Mouse (Mus musculus) CH12.LX (cell line): ENCODE results near the gene Uap1l1. TPM values are rescaled to one million over a fixed set of nuclear protein-coding genes. Genes with fewer than 3 reads are reported as not detected.
A peak's percentile ranks its signal among the peaks of the same experiment; 100 is the strongest.

Source experiments
- DNase-seq: peaks from one replicate; pipeline ENCODE4 v3.0.0-alpha.2; 2013; ENCODE audit errors: extremely low read depth
- H3K27ac ChIP-seq: 2 replicates; pipeline ENCODE4 v1.5.1; 2012; ENCODE audit warnings: low read depth, mild to moderate bottlenecking, control low read depth, moderate library complexity; ENCODE audit not compliant: insufficient read depth
- H3K27me3 ChIP-seq: replicated peaks from 2 replicates; pipeline ENCODE3; 2012; ENCODE audit warnings: inconsistent platforms
- H3K36me3 ChIP-seq, 2 experiments: replicated peaks in 1 of 2; 2 replicates each; pipeline versions ENCODE3 to v1.6.1; 2012; ENCODE audit warnings: inconsistent platforms in 1 of 2, low read length in 1 of 2, mild to moderate bottlenecking in 1 of 2, mixed read lengths in 1 of 2, moderate library complexity in 1 of 2; ENCODE audit not compliant: control insufficient read depth in 1 of 2, insufficient read depth in 1 of 2
- H3K4me1 ChIP-seq, 2 experiments: 2 replicates each; pipeline ENCODE4 v1.6.1; 2012; ENCODE audit warnings: inconsistent platforms in 1 of 2, moderate library complexity in 1 of 2; ENCODE audit not compliant: insufficient read depth in 2 of 2, control insufficient read depth in 1 of 2
- H3K4me2 ChIP-seq: 2 replicates; pipeline ENCODE4 v1.6.1; 2012; ENCODE audit warnings: low read depth, mild to moderate bottlenecking, control low read depth; ENCODE audit not compliant: poor library complexity, insufficient read depth, severe bottlenecking
- H3K4me3 ChIP-seq, 3 experiments: fragments of 150-350 bp in 1 of 3; sonication (generic) in 1 of 3; replicated peaks in 1 of 3; 2 replicates each; pipeline versions ENCODE3 to v1.5.1; 2011 to 2012; ENCODE audit warnings: low read depth in 2 of 3, low read length in 2 of 3, mild to moderate bottlenecking in 2 of 3, moderate library complexity in 2 of 3, control low read depth in 1 of 3, improper control_type of control experiment in 1 of 3, inconsistent platforms in 1 of 3, mixed read lengths in 1 of 3; ENCODE audit not compliant: poor library complexity in 1 of 3
- H3K79me2 ChIP-seq: replicated peaks from 2 replicates; pipeline ENCODE4 v1.6.1; 2012; ENCODE audit warnings: mild to moderate bottlenecking, moderate library complexity; ENCODE audit not compliant: control insufficient read depth, poor library complexity, insufficient read depth, severe bottlenecking; ENCODE audit errors: extremely low read depth
- H3K9ac ChIP-seq: 2 replicates; pipeline ENCODE4 v1.6.1; 2012; ENCODE audit warnings: low read depth, mild to moderate bottlenecking, control low read depth, moderate library complexity; ENCODE audit not compliant: insufficient read depth
- H3K9me3 ChIP-seq: replicated peaks from 2 replicates; pipeline ENCODE3; 2012; ENCODE audit warnings: low read length, inconsistent platforms, mixed read lengths
- BHLHE40 ChIP-seq: IDR thresholded peaks from 2 replicates; pipeline ENCODE4 v1.6.1; 2011; ENCODE audit warnings: mild to moderate bottlenecking, low read depth, low read length, improper control_type of control experiment
- CHD1 ChIP-seq: IDR thresholded peaks from 2 replicates; pipeline ENCODE4 v1.6.1; 2012; ENCODE audit warnings: low read depth, low read length, improper control_type of control experiment, inconsistent platforms
- CHD2 ChIP-seq: IDR thresholded peaks from 2 replicates; pipeline ENCODE4 v1.6.1; 2011; ENCODE audit warnings: low read length, improper control_type of control experiment
- E2F4 ChIP-seq: IDR thresholded peaks from 2 replicates; pipeline ENCODE4 v1.6.1; 2011; ENCODE audit warnings: low read depth, low read length, improper control_type of control experiment; ENCODE audit not compliant: insufficient replicate concordance
- ELF1 ChIP-seq: IDR thresholded peaks from 2 replicates; pipeline ENCODE4 v1.6.1; 2014; ENCODE audit warnings: low read depth, mild to moderate bottlenecking, inconsistent platforms, low read length, improper control_type of control experiment
- EP300 ChIP-seq: IDR thresholded peaks from 2 replicates; pipeline ENCODE4 v1.6.1; 2011; ENCODE audit warnings: low read length, improper control_type of control experiment
- ETS1 ChIP-seq: conservative IDR thresholded peaks from 2 replicates; pipeline ENCODE4 v1.6.1; 2012; ENCODE audit warnings: low read depth, mild to moderate bottlenecking, inconsistent platforms, low read length, improper control_type of control experiment, moderate library complexity
- HCFC1 ChIP-seq: IDR thresholded peaks from 2 replicates; pipeline ENCODE4 v1.6.1; 2012; ENCODE audit warnings: low read depth, mild to moderate bottlenecking, inconsistent platforms, low read length, improper control_type of control experiment
- IRF4 ChIP-seq: IDR thresholded peaks from 2 replicates; pipeline ENCODE4 v1.6.1; 2014; ENCODE audit warnings: low read depth, mild to moderate bottlenecking, inconsistent platforms, low read length, improper control_type of control experiment
- JUN ChIP-seq: IDR thresholded peaks from 2 replicates; pipeline ENCODE4 v1.6.1; 2011; ENCODE audit warnings: low read depth, mild to moderate bottlenecking, low read length, improper control_type of control experiment, moderate library complexity; ENCODE audit not compliant: insufficient read depth
- KAT2A ChIP-seq: IDR thresholded peaks from 2 replicates; pipeline ENCODE4 v1.6.1; 2012; ENCODE audit warnings: low read length, improper control_type of control experiment, inconsistent platforms; ENCODE audit not compliant: insufficient replicate concordance
- MAX ChIP-seq: IDR thresholded peaks from 2 replicates; pipeline ENCODE4 v1.6.1; 2011; ENCODE audit warnings: low read length, improper control_type of control experiment
- MAZ ChIP-seq: IDR thresholded peaks from 2 replicates; pipeline ENCODE4 v1.6.1; 2012; ENCODE audit warnings: low read depth, mild to moderate bottlenecking, inconsistent platforms, low read length, improper control_type of control experiment, moderate library complexity
- MEF2A ChIP-seq: IDR thresholded peaks from 2 replicates; pipeline ENCODE4 v1.6.1; 2014; ENCODE audit warnings: low read depth, mild to moderate bottlenecking, inconsistent platforms, low read length, improper control_type of control experiment, borderline replicate concordance
- MXI1 ChIP-seq: IDR thresholded peaks from 2 replicates; pipeline ENCODE4 v1.6.1; 2011; ENCODE audit warnings: mild to moderate bottlenecking, low read depth, low read length, improper control_type of control experiment
- MYC ChIP-seq: IDR thresholded peaks from 2 replicates; pipeline ENCODE4 v1.6.1; 2011; ENCODE audit warnings: low read depth, mild to moderate bottlenecking, improper control_type of control experiment, low read length
- NELFE ChIP-seq: IDR thresholded peaks from 2 replicates; pipeline ENCODE4 v1.6.1; 2011; ENCODE audit warnings: low read depth, low read length, improper control_type of control experiment
- PAX5 ChIP-seq: IDR thresholded peaks from 2 replicates; pipeline ENCODE4 v1.6.1; 2012; ENCODE audit warnings: low read length, inconsistent platforms, mixed read lengths
- POLR2A ChIP-seq: IDR thresholded peaks from 2 replicates; pipeline ENCODE4 v1.6.1; 2011; ENCODE audit warnings: low read depth, mild to moderate bottlenecking, improper control_type of control experiment, low read length
- POLR2AphosphoS2 ChIP-seq: IDR thresholded peaks from 2 replicates; pipeline ENCODE4 v1.6.1; 2011; ENCODE audit warnings: low read depth, low read length, improper control_type of control experiment
- RAD21 ChIP-seq: IDR thresholded peaks from 2 replicates; pipeline ENCODE4 v1.6.1; 2011; ENCODE audit warnings: low read depth, mild to moderate bottlenecking, low read length, improper control_type of control experiment, moderate library complexity
- RCOR1 ChIP-seq: conservative IDR thresholded peaks from 2 replicates; pipeline ENCODE4 v1.6.1; 2012; ENCODE audit warnings: low read depth, mild to moderate bottlenecking, inconsistent platforms, low read length, improper control_type of control experiment
- SIN3A ChIP-seq: IDR thresholded peaks from 2 replicates; pipeline ENCODE4 v1.6.1; 2012; ENCODE audit warnings: low read length, improper control_type of control experiment, inconsistent platforms
- SMC3 ChIP-seq: IDR thresholded peaks from 2 replicates; pipeline ENCODE4 v1.6.1; 2011; ENCODE audit warnings: low read depth, low read length, improper control_type of control experiment
- TBP ChIP-seq: conservative IDR thresholded peaks from 2 replicates; pipeline ENCODE4 v1.6.1; 2011; ENCODE audit warnings: low read depth, low read length, improper control_type of control experiment
- TCF12 ChIP-seq: IDR thresholded peaks from 2 replicates; pipeline ENCODE4 v1.6.1; 2014; ENCODE audit warnings: low read depth, mild to moderate bottlenecking, inconsistent platforms, low read length, improper control_type of control experiment
- UBTF ChIP-seq: IDR thresholded peaks from 2 replicates; pipeline ENCODE4 v1.6.1; 2012; ENCODE audit warnings: low read depth, mild to moderate bottlenecking, inconsistent platforms, low read length, improper control_type of control experiment, moderate library complexity
- USF1 ChIP-seq: IDR thresholded peaks from 2 replicates; pipeline ENCODE4 v1.6.1; 2014; ENCODE audit warnings: low read depth, mild to moderate bottlenecking, inconsistent platforms, low read length, improper control_type of control experiment
- USF2 ChIP-seq: conservative IDR thresholded peaks from 2 replicates; pipeline ENCODE4 v1.6.1; 2011; ENCODE audit warnings: low read depth, low read length, improper control_type of control experiment
- ZC3H11A ChIP-seq: IDR thresholded peaks from 2 replicates; pipeline ENCODE4 v1.6.1; 2012; ENCODE audit warnings: low read depth, mild to moderate bottlenecking, inconsistent platforms, low read length, improper control_type of control experiment
- ZMIZ1 ChIP-seq: IDR thresholded peaks from 2 replicates; pipeline ENCODE4 v1.6.1; 2012; ENCODE audit warnings: low read depth, mild to moderate bottlenecking, inconsistent platforms, low read length, improper control_type of control experiment
- ZNF384 ChIP-seq: IDR thresholded peaks from 2 replicates; pipeline ENCODE4 v1.6.1; 2012; ENCODE audit warnings: low read depth, low read length, improper control_type of control experiment, inconsistent platforms
- dilution Hi-C: fragments of 300-500 bp; cut with MboI; formaldehyde crosslinking; loops from 2 replicates; pipeline ENCODE4 v1.14.3; 2020; ENCODE audit warnings: low sequenced_read_pairs; ENCODE audit not compliant: extremely low pct_unique_long_range_greater_than_20kb, extremely low pct_ligation_motif_present
- in situ Hi-C: fragments of 300-500 bp; cut with MboI; formaldehyde crosslinking; loops from 3 replicates; pipeline ENCODE4 v1.14.3; 2019; ENCODE audit warnings: low sequenced_read_pairs, low pct_ligation_motif_present, low pct_unique_long_range_greater_than_20kb, mixed read lengths
- polyA plus RNA-seq: library from polyadenylated mRNA; unstranded; fragments of >175 nt; gene quantifications from 2 replicates; pipeline ENCODE4 v1.2.1, GENCODE M21; 2012; ENCODE audit warnings: low read depth; ENCODE audit not compliant: insufficient read length
- total RNA-seq, 2 experiments: library from RNA; depleted of rRNA; stranded (reverse); fragments of 300-350 nt in 1 of 2; fragments of >200 nt in 1 of 2; gene quantifications; 2 replicates each; pipeline ENCODE4 v1.2.3; 2012 to 2014

The Uap1l1 gene
- total and polyA plus RNA-seq, 3 experiments: 4.3 to 30.8 (median 14.5) TPM

DNA sequence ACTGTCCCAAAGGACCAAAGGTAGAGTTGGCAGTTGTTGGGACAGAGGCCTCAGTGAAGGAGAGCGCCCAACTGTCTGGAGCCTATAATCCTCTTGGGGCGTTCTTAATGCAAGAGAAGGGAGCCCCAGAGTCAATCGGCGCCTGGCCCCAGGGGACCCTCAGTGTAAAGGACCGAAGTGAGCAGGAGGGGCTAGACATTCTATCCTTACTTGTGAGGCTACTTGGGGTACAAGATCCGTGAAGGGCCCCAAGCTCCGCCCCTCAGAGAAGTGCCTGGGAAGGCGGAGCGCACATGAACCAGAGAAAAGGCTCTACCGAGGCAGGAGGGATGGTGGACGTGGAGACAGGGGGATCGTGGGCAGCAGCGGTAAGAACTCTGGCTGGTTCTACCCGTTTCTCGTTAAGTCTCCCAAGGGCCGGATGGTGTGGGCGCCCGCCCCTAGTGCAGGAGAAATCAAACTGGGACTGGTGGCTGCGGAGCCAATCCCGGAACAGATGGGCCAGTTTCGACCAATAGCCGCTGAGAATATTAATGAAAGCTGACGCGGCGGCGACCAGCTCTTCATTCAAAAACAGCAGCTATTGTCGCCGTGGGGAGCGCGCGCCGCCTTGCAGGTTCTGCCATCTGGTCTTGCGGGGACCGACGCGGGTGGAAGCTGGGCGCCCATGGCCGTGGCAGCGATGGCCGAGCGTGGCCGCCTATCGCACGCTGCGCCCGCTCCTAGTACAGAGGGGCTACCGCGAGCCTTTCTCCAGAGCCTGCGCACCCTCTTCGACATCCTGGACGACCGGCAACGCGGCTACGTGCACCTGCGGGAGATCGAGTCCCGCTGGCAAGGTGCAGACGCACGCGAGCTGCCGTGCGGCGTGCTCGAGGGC, 6.5 kb upstream of the Uap1l1 start, which contains the start of gene Sapcd2:
TSS of gene Sapcd2 (plus strand) at position 558 of the 880 bp plus-strand sequence.
- Histone ChIP-seq H3K27ac (peak within 1 kb of the TSS; percentile 43; the same call in 1 of the 2 replicates), H3K27me3 (peaks cover 23% of the 10 kb centered on the region), H3K9me3 (no peaks in the 10 kb centered on the region), H3K4me2 (peak within 1 kb of the TSS; percentile 94), H3K36me3 (peaks cover 14 to 28% of the 10 kb centered on the region in 2 experiments), H3K4me3 (peak within 1 kb of the TSS; percentile 68 to 92 (median 75)), H3K9ac (peak within 1 kb of the TSS; percentile 57), H3K4me1 (peaks cover 16% of the 10 kb centered on the region in 2 experiments), H3K79me2 (no peaks in the 10 kb centered on the region)
- in situ Hi-C loops (no loop called here), dilution Hi-C loops (no loop called here)
- DNase-seq: peak; percentile 92
- TF ChIP-seq ZC3H11A: no peak
- 0 out of 2 replicates have a peak, but pooled peaks have one; percentile 26 for TF ChIP-seq UBTF
- TF ChIP-seq PAX5: no peak
- TF ChIP-seq RAD21: no peak
- no peak for TF ChIP-seq ZNF384
- TF ChIP-seq NELFE: peak; percentile 85
- TF ChIP-seq USF1: no peak
- no peak for TF ChIP-seq RCOR1
- peak; percentile 43; the same call in 1 of the 2 replicates for TF ChIP-seq MYC
- peak; percentile 69 for TF ChIP-seq CHD2
- TF ChIP-seq USF2: no peak
- TF ChIP-seq POLR2A: peak; percentile 85
- TF ChIP-seq JUN: no peak
- TF ChIP-seq CHD1: no peak
- no peak for TF ChIP-seq EP300
- 0 out of 2 replicates have a peak, but pooled peaks have one; percentile 54 for TF ChIP-seq E2F4
- peak; percentile 71; the same call in 1 of the 2 replicates for TF ChIP-seq POLR2AphosphoS2
- 0 out of 2 replicates have a peak, but pooled peaks have one; percentile 17 for TF ChIP-seq KAT2A
- TF ChIP-seq MAZ: 0 out of 2 replicates have a peak, but pooled peaks have one; percentile 18
- TF ChIP-seq SIN3A: peak; percentile 95
- peak; percentile 62; the same call in 1 of the 2 replicates for TF ChIP-seq ELF1
- peak; percentile 74 for TF ChIP-seq ZMIZ1
- TF ChIP-seq IRF4: peak; percentile 37; the same call in 1 of the 2 replicates
- peak; percentile 42; the same call in 1 of the 2 replicates for TF ChIP-seq HCFC1
- TF ChIP-seq ETS1: no peak
- TF ChIP-seq MXI1: peak; percentile 81; the same call in 1 of the 2 replicates
- no peak for TF ChIP-seq SMC3
- TF ChIP-seq TCF12: peak; percentile 78; the same call in 1 of the 2 replicates
- no peak for TF ChIP-seq BHLHE40
- peak; percentile 50; the same call in 1 of the 2 replicates for TF ChIP-seq MEF2A
- TF ChIP-seq MAX: peak; percentile 80
- peak; percentile 90 for TF ChIP-seq TBP
